Mouse (Mus musculus) lung, postnatal 14 days (tissue): ENCODE results near the gene Cbln4.

Experiments used
- DNase-seq: peaks from one replicate; pipeline ENCODE4 v3.0.0; 2021

Cbln4 gene

GRCm38 (mm10) chr2:172043235-172043610 lies at the start of gene Cbln4:
TSS of gene Cbln4 (minus strand) at chr2:172043466.
- no peak for DNase-seq

- no peak for DNase-seq
Observed at GRCm38 (mm10) chr2:172078596-172078995, 35.3 kb upstream of the Cbln4 start.

GRCm38 (mm10) chr2:172076295-172076694 lies 33.0 kb upstream of the Cbln4 start:
- DNase-seq: no peak

GRCm38 (mm10) chr2:172062876-172063275 lies 19.6 kb upstream of the Cbln4 start:
- no peak for DNase-seq

GRCm38 (mm10) chr2:172059747-172060146 lies 16.5 kb upstream of the Cbln4 start:
- no peak for DNase-seq

- no peak for DNase-seq
Observed at GRCm38 (mm10) chr2:172058936-172059665, 15.8 kb upstream of the Cbln4 start.

- DNase-seq: no peak
Observed at GRCm38 (mm10) chr2:172046002-172046401, 2.7 kb upstream of the Cbln4 start.

GRCm38 (mm10) chr2:172042607-172043234 lies 545 bp downstream of the Cbln4 start:
- DNase-seq: no peak

- peak; percentile 79 for DNase-seq
Observed at GRCm38 (mm10) chr2:172042125-172042524, 1.1 kb downstream of the Cbln4 start.

- no peak for DNase-seq
Observed at GRCm38 (mm10) chr2:172040859-172041258, 2.4 kb downstream of the Cbln4 start.

GRCm38 (mm10) chr2:172039601-172040000 lies 3.7 kb downstream of the Cbln4 start:
- DNase-seq: no peak

- DNase-seq: no peak
Observed at GRCm38 (mm10) chr2:172034281-172034680, 9.0 kb downstream of the Cbln4 start.

GRCm38 (mm10) chr2:172025459-172026130 lies 17.7 kb downstream of the Cbln4 start:
- DNase-seq: no peak

- no peak for DNase-seq
Observed at GRCm38 (mm10) chr2:172006726-172007125, 36.5 kb downstream of the Cbln4 start.

GRCm38 (mm10) chr2:172005970-172006369 lies 37.3 kb downstream of the Cbln4 start:
- DNase-seq: peak; percentile 12

- no peak for DNase-seq
Observed at GRCm38 (mm10) chr2:172004029-172004984, 39.0 kb downstream of the Cbln4 start.

GRCm38 (mm10) chr2:171996979-171997686 lies 46.1 kb downstream of the Cbln4 start:
- peak; percentile 21 for DNase-seq

- no peak for DNase-seq
Observed at GRCm38 (mm10) chr2:171994861-171995260, 48.4 kb downstream of the Cbln4 start.

- no peak for DNase-seq
Observed at GRCm38 (mm10) chr2:171994240-171994639, 49.0 kb downstream of the Cbln4 start.

- no peak for DNase-seq
Observed at GRCm38 (mm10) chr2:171986686-171987085, 56.6 kb downstream of the Cbln4 start.
